Mouse (Mus musculus) gastrocnemius, adult 8-10 months (tissue): ENCODE results near the gene Dynll2. TPM values are rescaled to one million over a fixed set of nuclear protein-coding genes. Genes with fewer than 3 reads are reported as not detected.

Source experiments
- total RNA-seq, 4 experiments: library from RNA; stranded (reverse); gene quantifications; 2 replicates each; pipeline ENCODE4 v1.2.4; 2022

Dynll2 gene
- total RNA-seq, 4 experiments from 2014 or later = 201 to 320 (median 253) TPM

Other genes with a start within 250 kb of the Dynll2 start
- gene Supt4a, start 250.0 kb downstream of the Dynll2 start, total RNA-seq = 10 to 100 TPM; 33.6 to 41.0 (median 36.9) TPM
- gene Tspoap1, start 227.0 kb downstream of the Dynll2 start, total RNA-seq = not detected
- gene Mpo, start 194.0 kb downstream of the Dynll2 start, total RNA-seq = not detected
- gene Lpo, start 159.2 kb downstream of the Dynll2 start, total RNA-seq = not detected
- 1 to 10 TPM; 1.3 to 3.0 (median 1.6) TPM for gene Mks1, start 134.3 kb downstream of the Dynll2 start, total RNA-seq
- gene Epx, start 112.0 kb downstream of the Dynll2 start, total RNA-seq = not detected
- not detected for gene Olfr462, start 95.3 kb downstream of the Dynll2 start, total RNA-seq
- gene Olfr463, start 90.1 kb downstream of the Dynll2 start, total RNA-seq = not detected
- not detected for gene Olfr464, start 66.6 kb downstream of the Dynll2 start, total RNA-seq
- 10 to 100 TPM; 52.7 to 62.4 (median 59.0) TPM for gene Srsf1, start 59.8 kb upstream of the Dynll2 start, total RNA-seq
- 100 to 1,000 TPM in 1 of 4 experiments, 10 to 100 TPM in 3; 98.6 to 102 (median 98.9) TPM for gene Vezf1, start 80.7 kb upstream of the Dynll2 start, total RNA-seq
- gene Cuedc1, start 110.5 kb upstream of the Dynll2 start, total RNA-seq = 100 to 1,000 TPM; 108 to 156 (median 116) TPM
- gene Mrps23, start 216.9 kb upstream of the Dynll2 start, total RNA-seq = 100 to 1,000 TPM; 119 to 149 (median 140) TPM